Mouse (Mus musculus) myocyte (in vitro differentiated cells): ENCODE results near the gene Atp6v1g3.

ENCODE experiments used
- MYOD1 ChIP-seq, 3 experiments: IDR thresholded peaks; one replicate each; pipeline ENCODE4 v1.6.1; 2011; ENCODE audit warnings: control low read depth in 2 of 3, low read depth in 2 of 3, mild to moderate bottlenecking in 2 of 3, moderate library complexity in 1 of 3; ENCODE audit not compliant: insufficient read length in 2 of 3, control insufficient read depth in 1 of 3
- POLR2A ChIP-seq: IDR thresholded peaks from one replicate; pipeline ENCODE4 v1.6.1; 2011; ENCODE audit warnings: low read depth, mild to moderate bottlenecking, control low read depth, moderate library complexity; ENCODE audit not compliant: insufficient read length

DNA sequence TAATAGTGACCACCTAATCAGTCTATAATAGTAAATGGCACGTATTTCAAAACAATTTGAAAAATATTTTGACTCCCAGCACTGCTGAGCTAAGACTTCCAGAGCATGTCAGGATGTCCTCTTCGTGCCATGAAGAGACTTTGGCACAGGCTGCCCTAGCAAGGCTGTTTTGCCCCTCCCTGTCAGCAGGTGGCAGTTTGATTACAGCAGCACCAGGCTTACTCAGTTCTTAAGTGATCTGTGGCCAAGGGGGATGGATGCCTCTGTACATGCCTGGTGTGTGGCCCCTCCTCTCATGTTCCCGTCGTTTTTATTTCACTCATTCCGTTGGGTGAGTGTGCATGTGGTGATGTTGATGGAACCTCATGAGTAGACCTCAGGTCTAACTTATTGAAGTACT, 2.3 kb downstream of the Atp6v1g3 start:
- TF ChIP-seq MYOD1 (IDR thresholded peaks at IDR 0.05; ENCODE audit: control insufficient read depth in 1 of 3, insufficient read length in 2 of 3, low read depth in 2 of 3) (no peak), POLR2A (no peak)
